Mouse (Mus musculus): ENCODE measurements around the gene Olfr739.

DNA sequence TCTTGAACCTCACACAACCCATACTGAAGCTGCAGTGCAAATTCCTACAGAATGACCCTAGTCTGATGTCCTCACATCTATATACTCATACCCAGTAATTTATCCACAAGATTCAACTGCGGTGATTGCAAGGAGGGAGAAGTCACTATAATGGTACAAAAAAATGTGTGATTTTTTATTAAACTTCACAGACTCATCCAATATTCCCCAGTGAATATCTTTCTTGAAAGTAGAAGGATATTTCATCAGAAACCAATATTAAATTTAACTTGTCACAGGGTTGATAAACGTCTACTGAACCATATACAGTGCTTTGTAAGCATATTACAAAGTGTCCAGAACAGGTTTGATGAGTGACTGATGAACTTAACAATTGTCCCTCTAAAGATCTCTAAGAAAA lies 54.0 kb downstream of the Olfr739 start, which contains the start of gene Olfr741:
- TF ChIP-seq POLR2A (IDR thresholded peaks at IDR 0.05; ENCODE audit: borderline replicate concordance, extremely low read depth, low read depth, low read length) = no peak
- no peak for TF ChIP-seq CTCF (IDR thresholded peaks at IDR 0.05; ENCODE audit: insufficient read depth, low read length)
